Mouse (Mus musculus) hindbrain, postnatal 0 days (tissue): ENCODE measurements around the gene Ptn. TPM values are rescaled to one million over a fixed set of nuclear protein-coding genes. Genes with fewer than 3 reads are reported as not detected.
A peak's percentile ranks its signal among the peaks of the same experiment; 100 is the strongest.

Experiments
- ATAC-seq: fragments of 200-750 bp; cut with Nextera tagmentation; 2 replicates; pipeline ENCODE4 v1.8.0; 2017; ENCODE audit warnings: mild to moderate bottlenecking, moderate TSS enrichment, moderate library complexity
- DNase-seq: peaks from one replicate; pipeline ENCODE4 v3.0.0-alpha.2; 2015; ENCODE audit warnings: low spot score
- H3K27ac ChIP-seq: fragments of 300-500 bp; sonication (generic); 2 replicates; pipeline ENCODE4 v1.5.1; 2014; ENCODE audit warnings: mild to moderate bottlenecking
- H3K27me3 ChIP-seq: fragments of 300-500 bp; sonication (generic); 2 replicates; pipeline ENCODE4 v1.6.1; 2014; ENCODE audit warnings: low read length, mixed read lengths; ENCODE audit not compliant: insufficient read depth
- H3K36me3 ChIP-seq: fragments of 300-500 bp; sonication (generic); 2 replicates; pipeline ENCODE4 v1.6.1; 2014; ENCODE audit warnings: low read length, mixed read lengths; ENCODE audit not compliant: insufficient read depth
- H3K4me1 ChIP-seq: fragments of 300-500 bp; sonication (generic); 2 replicates; pipeline ENCODE4 v1.6.1; 2014; ENCODE audit warnings: antibody characterized with exemption, low read length, mixed read lengths; ENCODE audit not compliant: insufficient read depth
- H3K4me2 ChIP-seq: fragments of 300-500 bp; sonication (generic); 2 replicates; pipeline ENCODE4 v1.6.1; 2014; ENCODE audit warnings: low read depth, mild to moderate bottlenecking, low read length, moderate library complexity, mixed read lengths
- H3K4me3 ChIP-seq: fragments of 300-500 bp; sonication (generic); 2 replicates; pipeline ENCODE4 v1.5.1; 2014; ENCODE audit warnings: low read length
- H3K9ac ChIP-seq: fragments of 300-500 bp; sonication (generic); replicated peaks from 2 replicates; pipeline ENCODE4 v1.6.1; 2014; ENCODE audit warnings: mild to moderate bottlenecking, low read length, moderate library complexity, mixed read lengths
- H3K9me3 ChIP-seq: fragments of 300-500 bp; sonication (generic); 2 replicates; pipeline ENCODE4 v1.6.1; 2016; ENCODE audit warnings: low read length, mixed read lengths
- CTCF ChIP-seq: IDR thresholded peaks from 2 replicates; pipeline ENCODE4 v1.5.1; 2016; ENCODE audit warnings: antibody characterized with exemption, control low read depth, low read depth
- WGBS: fragments of 180-500 bp; shearing (Covaris S2); extraction: QIAGEN DNeasy Blood & Tissue Kit; methylation state at CpG from one replicate; pipeline ENCODE4 v1.1.7; 2014; 5-methylcytosine and 5-hydroxymethylcytosine counted together
- polyA plus RNA-seq: library from polyadenylated mRNA; unstranded; fragments of >200 nt; fragmentation: Nextera tagmentation; extraction: Ambion mirVana; gene quantifications from 2 replicates; pipeline ENCODE4 v1.2.1, GENCODE M21; 2015
- total RNA-seq: library from RNA; depleted of rRNA; stranded (reverse); fragments of >200 nt; gene quantifications from 2 replicates; pipeline ENCODE4 v1.2.3, GENCODE M21; 2014

Gene Ptn
- total and polyA plus RNA-seq, 2 experiments from 2014 or later, result 403 to 1,251 TPM

- WGBS, result 28% methylated on average over 10 of the region's 10 CpGs
- no peak overlapping the region for H3K4me3 ChIP-seq
- H3K36me3 ChIP-seq, result peaks cover 7% of the 10 kb centered on the region; the same call in 1 of the 2 replicates
- H3K9ac ChIP-seq, result no peak overlapping the region
- ATAC-seq, result peak; percentile 70
- peak overlapping the region; percentile 73 for H3K27ac ChIP-seq
- H3K4me1 ChIP-seq, result peaks cover 11% of the 10 kb centered on the region
- no peaks in the 10 kb centered on the region for H3K27me3 ChIP-seq
- peak; percentile 64 for DNase-seq
- no peak overlapping the region for H3K4me2 ChIP-seq
- no peaks in the 10 kb centered on the region for H3K9me3 ChIP-seq
- TF ChIP-seq CTCF, result no peak
Observed at GRCm38 (mm10) chr6:36775647-36776360, 34.2 kb downstream of the Ptn start.

- no peak overlapping the region for H3K4me3 ChIP-seq
- TF ChIP-seq CTCF, result no peak
- peaks cover 7% of the 10 kb centered on the region; the same call in 1 of the 2 replicates for H3K36me3 ChIP-seq
- DNase-seq, result no peak
- H3K27me3 ChIP-seq, result no peaks in the 10 kb centered on the region
- no peak overlapping the region for H3K4me2 ChIP-seq
- H3K27ac ChIP-seq, result no peak overlapping the region
- H3K9ac ChIP-seq, result no peak overlapping the region
- WGBS, result 71% methylated on average over 2 of the region's 2 CpGs
- no peak for ATAC-seq
- no peaks in the 10 kb centered on the region for H3K9me3 ChIP-seq
- H3K4me1 ChIP-seq, result peaks cover 11% of the 10 kb centered on the region
Observed at GRCm38 (mm10) chr6:36772541-36772940, 37.5 kb downstream of the Ptn start.

- no peak overlapping the region for H3K27ac ChIP-seq
- H3K9me3 ChIP-seq, result no peaks in the 10 kb centered on the region
- ATAC-seq (no peak), DNase-seq (no peak)
- no peak overlapping the region for H3K9ac ChIP-seq
- H3K4me1 ChIP-seq, result no peaks in the 10 kb centered on the region
- H3K4me2 ChIP-seq, result no peak overlapping the region
- H3K27me3 ChIP-seq, result no peaks in the 10 kb centered on the region
- peaks cover 11% of the 10 kb centered on the region; the same call in 1 of the 2 replicates for H3K36me3 ChIP-seq
- H3K4me3 ChIP-seq, result no peak overlapping the region
- 45% methylated on average over 3 of the region's 3 CpGs for WGBS
- no peak for TF ChIP-seq CTCF
Observed at GRCm38 (mm10) chr6:36769012-36769411, 41.0 kb downstream of the Ptn start.

GRCm38 (mm10) chr6:36766941-36767340, 43.1 kb downstream of the Ptn start:
- H3K4me1 ChIP-seq, result no peaks in the 10 kb centered on the region
- no peak overlapping the region for H3K27ac ChIP-seq
- ATAC-seq (no peak), DNase-seq (no peak)
- H3K9me3 ChIP-seq, result no peaks in the 10 kb centered on the region
- no peak overlapping the region for H3K4me3 ChIP-seq
- H3K4me2 ChIP-seq, result no peak overlapping the region
- 70% methylated on average over 3 of the region's 3 CpGs for WGBS
- no peak for TF ChIP-seq CTCF
- H3K36me3 ChIP-seq, result peaks cover 5% of the 10 kb centered on the region; the same call in 1 of the 2 replicates
- no peak overlapping the region for H3K9ac ChIP-seq
- H3K27me3 ChIP-seq, result no peaks in the 10 kb centered on the region

GRCm38 (mm10) chr6:36755001-36755885, 54.8 kb downstream of the Ptn start:
- no peak for TF ChIP-seq CTCF
- WGBS, result 49% methylated on average over 10 of the region's 10 CpGs
- Histone ChIP-seq H3K9me3 (no peaks in the 10 kb centered on the region), H3K4me3 (no peak overlapping the region), H3K36me3 (no peaks in the 10 kb centered on the region), H3K27me3 (no peaks in the 10 kb centered on the region), H3K9ac (no peak overlapping the region), H3K4me2 (no peak overlapping the region), H3K4me1 (peaks cover 12% of the 10 kb centered on the region), H3K27ac (peak overlapping the region; percentile 60; the same call in 1 of the 2 replicates)
- ATAC-seq (peak; percentile 75), DNase-seq (peak; percentile 50)

GRCm38 (mm10) chr6:36752887-36753286, 57.1 kb downstream of the Ptn start:
- Histone ChIP-seq H3K27ac (peak overlapping the region; percentile 38; the same call in 1 of the 2 replicates), H3K9ac (no peak overlapping the region), H3K4me1 (peaks cover 12% of the 10 kb centered on the region), H3K27me3 (no peaks in the 10 kb centered on the region), H3K36me3 (no peaks in the 10 kb centered on the region), H3K4me2 (no peak overlapping the region), H3K4me3 (no peak overlapping the region), H3K9me3 (no peaks in the 10 kb centered on the region)
- TF ChIP-seq CTCF, result no peak
- 31% methylated on average over 6 of the region's 6 CpGs for WGBS
- ATAC-seq (0 out of 2 replicates have a peak, but pooled peaks have one; percentile 15), DNase-seq (peak; percentile 57)
